Mouse (Mus musculus) CH12.LX (cell line): ENCODE measurements at regions not wholly inside any gene's neighbourhood (a gene's known extent, or its start where the extent isn't known, plus 50 kb on each side); places are given as distances from the start of the nearest gene placed in this dataset.

Experiments used
- DNase-seq: peaks from one replicate; pipeline ENCODE4 v3.0.0-alpha.2; 2013; ENCODE audit errors: extremely low read depth
- H3K27ac ChIP-seq: 2 replicates; pipeline ENCODE4 v1.5.1; 2012; ENCODE audit warnings: low read depth, mild to moderate bottlenecking, control low read depth, moderate library complexity; ENCODE audit not compliant: insufficient read depth
- H3K27me3 ChIP-seq: replicated peaks from 2 replicates; pipeline ENCODE3; 2012; ENCODE audit warnings: inconsistent platforms
- H3K36me3 ChIP-seq, 2 experiments: replicated peaks in 1 of 2; 2 replicates each; pipeline versions ENCODE3 to v1.6.1; 2012; ENCODE audit warnings: inconsistent platforms in 1 of 2, low read length in 1 of 2, mild to moderate bottlenecking in 1 of 2, mixed read lengths in 1 of 2, moderate library complexity in 1 of 2; ENCODE audit not compliant: control insufficient read depth in 1 of 2, insufficient read depth in 1 of 2
- H3K4me1 ChIP-seq, 2 experiments: 2 replicates each; pipeline ENCODE4 v1.6.1; 2012; ENCODE audit warnings: inconsistent platforms in 1 of 2, moderate library complexity in 1 of 2; ENCODE audit not compliant: insufficient read depth in 2 of 2, control insufficient read depth in 1 of 2
- H3K4me2 ChIP-seq: 2 replicates; pipeline ENCODE4 v1.6.1; 2012; ENCODE audit warnings: low read depth, mild to moderate bottlenecking, control low read depth; ENCODE audit not compliant: poor library complexity, insufficient read depth, severe bottlenecking
- H3K4me3 ChIP-seq, 3 experiments: fragments of 150-350 bp in 1 of 3; sonication (generic) in 1 of 3; replicated peaks in 1 of 3; 2 replicates each; pipeline versions ENCODE3 to v1.5.1; 2011 to 2012; ENCODE audit warnings: low read depth in 2 of 3, low read length in 2 of 3, mild to moderate bottlenecking in 2 of 3, moderate library complexity in 2 of 3, control low read depth in 1 of 3, improper control_type of control experiment in 1 of 3, inconsistent platforms in 1 of 3, mixed read lengths in 1 of 3; ENCODE audit not compliant: poor library complexity in 1 of 3
- H3K79me2 ChIP-seq: replicated peaks from 2 replicates; pipeline ENCODE4 v1.6.1; 2012; ENCODE audit warnings: mild to moderate bottlenecking, moderate library complexity; ENCODE audit not compliant: control insufficient read depth, poor library complexity, insufficient read depth, severe bottlenecking; ENCODE audit errors: extremely low read depth
- H3K9ac ChIP-seq: 2 replicates; pipeline ENCODE4 v1.6.1; 2012; ENCODE audit warnings: low read depth, mild to moderate bottlenecking, control low read depth, moderate library complexity; ENCODE audit not compliant: insufficient read depth
- H3K9me3 ChIP-seq: replicated peaks from 2 replicates; pipeline ENCODE3; 2012; ENCODE audit warnings: low read length, inconsistent platforms, mixed read lengths
- CTCF ChIP-seq, 2 experiments: IDR thresholded peaks in 1 of 2; conservative IDR thresholded peaks in 1 of 2; 2 replicates each; pipeline ENCODE4 v1.5.1; 2011 to 2012; ENCODE audit warnings: low read depth in 2 of 2, low read length in 2 of 2, improper control_type of control experiment in 1 of 2, inconsistent platforms in 1 of 2, mild to moderate bottlenecking in 1 of 2, moderate library complexity in 1 of 2
- ETS1 ChIP-seq: conservative IDR thresholded peaks from 2 replicates; pipeline ENCODE4 v1.6.1; 2012; ENCODE audit warnings: low read depth, mild to moderate bottlenecking, inconsistent platforms, low read length, improper control_type of control experiment, moderate library complexity
- NELFE ChIP-seq: IDR thresholded peaks from 2 replicates; pipeline ENCODE4 v1.6.1; 2011; ENCODE audit warnings: low read depth, low read length, improper control_type of control experiment
- NRF1 ChIP-seq: IDR thresholded peaks from 2 replicates; pipeline ENCODE4 v1.6.1; 2014; ENCODE audit warnings: low read depth, mild to moderate bottlenecking, inconsistent platforms, low read length, improper control_type of control experiment, moderate library complexity
- SMC3 ChIP-seq: IDR thresholded peaks from 2 replicates; pipeline ENCODE4 v1.6.1; 2011; ENCODE audit warnings: low read depth, low read length, improper control_type of control experiment
- TBP ChIP-seq: conservative IDR thresholded peaks from 2 replicates; pipeline ENCODE4 v1.6.1; 2011; ENCODE audit warnings: low read depth, low read length, improper control_type of control experiment
- TCF12 ChIP-seq: IDR thresholded peaks from 2 replicates; pipeline ENCODE4 v1.6.1; 2014; ENCODE audit warnings: low read depth, mild to moderate bottlenecking, inconsistent platforms, low read length, improper control_type of control experiment
- UBTF ChIP-seq: IDR thresholded peaks from 2 replicates; pipeline ENCODE4 v1.6.1; 2012; ENCODE audit warnings: low read depth, mild to moderate bottlenecking, inconsistent platforms, low read length, improper control_type of control experiment, moderate library complexity
- ZNF384 ChIP-seq: IDR thresholded peaks from 2 replicates; pipeline ENCODE4 v1.6.1; 2012; ENCODE audit warnings: low read depth, low read length, improper control_type of control experiment, inconsistent platforms
- dilution Hi-C: fragments of 300-500 bp; cut with MboI; formaldehyde crosslinking; loops from 2 replicates; pipeline ENCODE4 v1.14.3; 2020; ENCODE audit warnings: low sequenced_read_pairs; ENCODE audit not compliant: extremely low pct_unique_long_range_greater_than_20kb, extremely low pct_ligation_motif_present
- in situ Hi-C: fragments of 300-500 bp; cut with MboI; formaldehyde crosslinking; loops from 3 replicates; pipeline ENCODE4 v1.14.3; 2019; ENCODE audit warnings: low sequenced_read_pairs, low pct_ligation_motif_present, low pct_unique_long_range_greater_than_20kb, mixed read lengths

GRCm38 (mm10) chr4:135034406-135034805 is 86.0 kb upstream of the Runx3 start:
- TF ChIP-seq ZNF384, result no peak
- peak in 1 of 2 experiments; percentile 33; a peak in 2 of 4 replicates for TF ChIP-seq CTCF (conservative IDR thresholded peaks at IDR 0.05 in 1 of 2, IDR thresholded peaks at IDR 0.05 in 1 of 2; ENCODE audit: low read depth in 2 of 2, low read length in 2 of 2)
- no peak for TF ChIP-seq UBTF
- no peak for TF ChIP-seq ETS1
- in situ Hi-C loops (no loop called here), dilution Hi-C loops (no loop called here)
- Histone ChIP-seq H3K9ac (no peak overlapping the region), H3K4me1 (no peaks in the 10 kb centered on the region), H3K9me3 (peaks cover 3% of the 10 kb centered on the region), H3K4me3 (no peak overlapping the region), H3K79me2 (no peaks in the 10 kb centered on the region), H3K27ac (no peak overlapping the region), H3K36me3 (no peaks in the 10 kb centered on the region), H3K4me2 (no peak overlapping the region), H3K27me3 (peaks cover 31% of the 10 kb centered on the region)
- peak; percentile 29 for DNase-seq

GRCm38 (mm10) chr4:135036764-135037163 is 83.7 kb upstream of the Runx3 start:
- dilution Hi-C loops, result no loop called here
- no peaks in the 10 kb centered on the region for H3K36me3 ChIP-seq
- H3K4me2 ChIP-seq, result no peak overlapping the region
- H3K4me3 ChIP-seq, result no peak overlapping the region
- no peak for DNase-seq
- H3K4me1 ChIP-seq, result no peaks in the 10 kb centered on the region
- no peak overlapping the region for H3K27ac ChIP-seq
- no peaks in the 10 kb centered on the region for H3K79me2 ChIP-seq
- peaks cover 3% of the 10 kb centered on the region for H3K9me3 ChIP-seq
- H3K27me3 ChIP-seq, result peaks cover 21% of the 10 kb centered on the region
- TF ChIP-seq TCF12 (no peak), NRF1 (no peak), NELFE (no peak), TBP (no peak), CTCF (conservative IDR thresholded peaks at IDR 0.05 in 1 of 2, IDR thresholded peaks at IDR 0.05 in 1 of 2; ENCODE audit: low read depth in 2 of 2, low read length in 2 of 2) (no peak)
- H3K9ac ChIP-seq, result no peak overlapping the region
- in situ Hi-C loops, result no loop called here

DNA sequence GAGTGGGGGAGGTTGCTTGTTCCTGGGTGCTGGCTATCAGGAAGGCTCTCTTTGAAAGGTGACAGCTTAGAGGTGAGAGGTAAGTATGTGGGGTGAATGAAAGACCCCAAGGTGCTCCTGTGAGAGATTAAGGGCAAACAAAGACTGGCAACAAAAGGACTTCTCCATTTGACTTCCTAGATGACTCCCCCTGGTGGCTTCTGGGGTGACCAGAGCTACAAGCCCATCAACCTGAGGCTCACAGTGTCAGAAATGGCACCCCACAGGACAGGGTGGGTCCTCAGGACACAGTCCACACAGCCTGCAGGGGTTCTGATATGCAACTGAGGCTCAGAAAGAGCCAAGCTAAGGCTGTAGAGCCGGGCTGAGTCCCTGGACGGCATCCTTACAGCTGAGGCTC is 81.2 kb upstream of the Runx3 start:
- no peaks in the 10 kb centered on the region for H3K4me1 ChIP-seq
- no peak overlapping the region for H3K27ac ChIP-seq
- H3K9ac ChIP-seq, result no peak overlapping the region
- no peaks in the 10 kb centered on the region for H3K36me3 ChIP-seq
- H3K4me3 ChIP-seq, result no peak overlapping the region
- in situ Hi-C loops, result no loop called here
- H3K4me2 ChIP-seq, result no peak overlapping the region
- H3K9me3 ChIP-seq, result peaks cover 3% of the 10 kb centered on the region
- TF ChIP-seq SMC3 (peak; percentile 28), CTCF (conservative IDR thresholded peaks at IDR 0.05 in 1 of 2, IDR thresholded peaks at IDR 0.05 in 1 of 2; ENCODE audit: low read depth in 2 of 2, low read length in 2 of 2) (peak in 1 of 2 experiments; percentile 49; a peak in 2 of 4 replicates), UBTF (no peak)
- dilution Hi-C loops, result no loop called here
- H3K27me3 ChIP-seq, result peaks cover 26% of the 10 kb centered on the region
- DNase-seq, result peak; percentile 14
- no peaks in the 10 kb centered on the region for H3K79me2 ChIP-seq
